Mouse (Mus musculus) cerebellum, adult 2 months (tissue): Measurements from ENCODE around the gene BC030867. TPM values are rescaled to one million over a fixed set of nuclear protein-coding genes. Genes with fewer than 3 reads are reported as not detected.

Experiments used
- DNase-seq, 2 experiments: peaks; one replicate each; pipeline ENCODE4 v3.0.0; 2021
- H3K27ac ChIP-seq: fragments of 200-500 bp; 2 replicates; pipeline ENCODE4 v1.5.1; 2012; ENCODE audit warnings: low read length, control low read depth, inconsistent platforms; ENCODE audit not compliant: insufficient read depth
- H3K27me3 ChIP-seq: fragments of 200-500 bp; 2 replicates; pipeline ENCODE4 v1.6.1; 2012; ENCODE audit warnings: inconsistent platforms, mild to moderate bottlenecking, low read length, moderate library complexity; ENCODE audit not compliant: control insufficient read depth, insufficient read depth
- H3K4me1 ChIP-seq: fragments of 200-500 bp; 2 replicates; pipeline ENCODE4 v1.6.1; 2011; ENCODE audit warnings: low read length; ENCODE audit not compliant: control insufficient read depth, insufficient read depth
- H3K4me3 ChIP-seq: fragments of 200-500 bp; replicated peaks from 2 replicates; pipeline ENCODE3; 2011; ENCODE audit warnings: mild to moderate bottlenecking, low read depth, low read length, control low read depth; ENCODE audit not compliant: insufficient read depth
- CTCF ChIP-seq: fragments of 200-500 bp; IDR thresholded peaks from 2 replicates; pipeline ENCODE4 v1.5.1; 2011; ENCODE audit warnings: low read depth, mild to moderate bottlenecking, control low read depth, low read length, moderate library complexity, borderline replicate concordance; ENCODE audit not compliant: insufficient read depth
- POLR2A ChIP-seq: fragments of 200-500 bp; IDR thresholded peaks from 2 replicates; pipeline ENCODE4 v1.6.1; 2011; ENCODE audit warnings: low read length, control low read depth, borderline replicate concordance; ENCODE audit not compliant: insufficient read depth
- whole genome bisulfite sequencing: fragments of 180-500 bp; shearing (Covaris S2); methylation state at CpG from one replicate; pipeline ENCODE4 v1.1.7; 2018; 5-methylcytosine and 5-hydroxymethylcytosine counted together
- polyA plus RNA-seq: library from polyadenylated mRNA; depleted of rRNA; stranded (reverse); fragments of >200 nt; gene quantifications from 2 replicates; pipeline ENCODE4 v1.2.3, GENCODE M21; 2012; rRNA removed

Gene BC030867
- polyA plus RNA-seq, 1 experiment, result 2.2 TPM

DNA sequence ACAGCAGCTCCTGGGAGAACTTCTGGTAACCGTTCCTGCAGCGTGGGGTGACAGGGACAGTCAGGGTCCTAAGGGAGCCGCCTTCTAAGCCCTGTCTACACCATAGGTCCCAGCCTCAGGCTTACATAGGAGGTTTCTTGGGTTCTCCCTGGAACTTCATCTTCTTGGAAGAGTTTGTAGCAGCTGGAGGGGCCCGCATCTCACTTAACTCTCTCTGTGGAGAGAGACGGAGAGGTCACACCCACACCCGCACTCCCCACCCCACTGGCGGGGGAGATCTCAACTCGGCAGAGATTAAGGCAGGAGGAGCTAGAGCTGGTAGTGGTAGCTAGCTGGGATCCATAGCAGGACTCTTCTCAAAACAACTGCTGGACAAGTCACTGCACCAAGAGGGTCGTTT, 59.4 kb downstream of the BC030867 start:
- WGBS, result 76% methylated on average over 9 of the region's 9 CpGs
- no peak for DNase-seq
- no peaks in the 10 kb centered on the region for H3K27me3 ChIP-seq
- no peak for TF ChIP-seq POLR2A
- TF ChIP-seq CTCF, result no peak
- H3K27ac ChIP-seq, result no peak overlapping the region
- no peak overlapping the region for H3K4me3 ChIP-seq
- H3K4me1 ChIP-seq, result peaks cover 10% of the 10 kb centered on the region; the same call in 1 of the 2 replicates

DNA sequence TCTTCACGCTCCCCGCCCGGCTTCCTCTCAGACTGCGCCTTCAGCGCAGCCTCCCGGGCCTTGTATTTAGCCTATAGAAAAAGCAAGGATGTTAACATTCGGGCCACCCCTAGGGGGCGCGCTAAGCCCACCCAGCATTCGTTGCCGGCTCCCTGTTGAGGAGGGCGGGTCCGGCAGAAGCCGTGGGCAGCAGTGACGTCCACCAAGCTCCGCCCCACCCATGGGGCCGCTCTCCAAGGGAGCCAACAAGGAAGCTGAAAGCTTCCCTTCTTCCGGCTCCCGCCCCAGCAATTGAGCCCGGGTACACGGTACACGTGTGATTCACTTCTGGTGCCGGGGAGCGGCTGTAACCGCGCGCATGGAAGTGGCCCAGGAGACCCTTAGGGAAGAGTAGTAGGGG, 60.3 kb downstream of the BC030867 start:
- TF ChIP-seq POLR2A, result no peak
- peak; percentile 90 for TF ChIP-seq CTCF
- Histone ChIP-seq H3K4me3 (no peak overlapping the region), H3K4me1 (peaks cover 10% of the 10 kb centered on the region; the same call in 1 of the 2 replicates), H3K27ac (no peak overlapping the region), H3K27me3 (no peaks in the 10 kb centered on the region)
- WGBS, result 3% methylated on average over 27 of the region's 27 CpGs
- DNase-seq, result peak; percentile 93 to 95

- peak in 1 of 2 experiments; percentile 37 for DNase-seq
- Histone ChIP-seq H3K4me1 (peaks cover 10% of the 10 kb centered on the region; the same call in 1 of the 2 replicates), H3K27me3 (no peaks in the 10 kb centered on the region), H3K27ac (no peak overlapping the region), H3K4me3 (no peak overlapping the region)
- 80% methylated on average over 22 of the region's 22 CpGs for whole genome bisulfite sequencing
- no peak for TF ChIP-seq POLR2A
- no peak for TF ChIP-seq CTCF
These were observed 61.3 kb downstream of the BC030867 start for GRCm38 (mm10) chr11:102309821-102310617.

GRCm38 (mm10) chr11:102310768-102311695, 62.4 kb downstream of the BC030867 start:
- TF ChIP-seq POLR2A (no peak), CTCF (no peak)
- Histone ChIP-seq H3K27me3 (no peaks in the 10 kb centered on the region), H3K4me1 (peaks cover 10% of the 10 kb centered on the region; the same call in 1 of the 2 replicates), H3K27ac (no peak overlapping the region), H3K4me3 (no peak overlapping the region)
- WGBS, result 43% methylated on average over 37 of the region's 38 CpGs
- DNase-seq, result no peak

DNA sequence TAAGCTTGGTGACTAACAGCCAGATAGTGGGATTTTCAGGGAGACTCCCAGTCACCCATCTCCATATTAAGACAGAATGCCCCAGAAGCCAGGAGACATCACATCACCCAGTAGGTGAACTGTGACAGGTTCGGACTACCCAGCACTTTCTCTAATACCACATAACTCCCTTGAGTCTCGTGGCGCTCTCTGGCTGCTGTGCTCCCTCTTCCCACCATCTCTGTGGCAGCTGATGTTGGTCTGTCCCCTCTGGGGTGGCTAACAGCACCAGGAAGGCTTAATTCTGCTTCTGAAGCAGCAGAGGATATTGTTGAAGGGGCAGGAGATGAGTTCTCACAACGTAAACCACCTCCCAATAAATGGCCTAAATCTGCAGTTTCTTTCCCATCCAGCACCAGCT, 63.3 kb downstream of the BC030867 start:
- WGBS, result 84% methylated on average over 4 of the region's 4 CpGs

DNA sequence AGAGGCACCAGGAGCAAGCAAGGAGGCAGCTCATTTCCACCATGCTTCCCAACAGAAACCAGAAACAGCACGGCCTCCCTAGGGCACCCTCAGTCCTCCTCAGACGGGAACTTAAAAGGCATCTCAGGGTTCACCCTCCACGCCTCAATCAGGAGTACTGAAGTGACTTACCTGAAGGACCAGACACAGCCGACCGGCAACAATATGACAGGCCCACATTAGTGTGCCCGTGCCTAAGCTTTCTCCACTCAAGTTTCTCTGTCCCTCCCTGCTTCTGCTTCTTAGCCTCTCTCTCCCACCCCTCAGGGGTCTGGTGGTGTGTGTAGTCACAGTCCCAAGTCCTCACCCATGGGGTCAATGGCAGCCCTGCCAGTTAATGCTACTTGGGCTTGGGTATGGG, 63.9 kb downstream of the BC030867 start:
- H3K27ac ChIP-seq, result no peak overlapping the region
- peaks cover 10% of the 10 kb centered on the region; the same call in 1 of the 2 replicates for H3K4me1 ChIP-seq
- no peaks in the 10 kb centered on the region for H3K27me3 ChIP-seq
- TF ChIP-seq POLR2A, result no peak
- no peak for DNase-seq
- no peak overlapping the region for H3K4me3 ChIP-seq
- 79% methylated on average over 6 of the region's 6 CpGs for WGBS

More for the DNA sequence above, 63.3 kb downstream of the BC030867 start:
- TF ChIP-seq CTCF (no peak), POLR2A (no peak)
- Histone ChIP-seq H3K4me1 (peaks cover 10% of the 10 kb centered on the region; the same call in 1 of the 2 replicates), H3K27ac (no peak overlapping the region), H3K27me3 (no peaks in the 10 kb centered on the region), H3K4me3 (no peak overlapping the region)
- no peak for DNase-seq

DNA sequence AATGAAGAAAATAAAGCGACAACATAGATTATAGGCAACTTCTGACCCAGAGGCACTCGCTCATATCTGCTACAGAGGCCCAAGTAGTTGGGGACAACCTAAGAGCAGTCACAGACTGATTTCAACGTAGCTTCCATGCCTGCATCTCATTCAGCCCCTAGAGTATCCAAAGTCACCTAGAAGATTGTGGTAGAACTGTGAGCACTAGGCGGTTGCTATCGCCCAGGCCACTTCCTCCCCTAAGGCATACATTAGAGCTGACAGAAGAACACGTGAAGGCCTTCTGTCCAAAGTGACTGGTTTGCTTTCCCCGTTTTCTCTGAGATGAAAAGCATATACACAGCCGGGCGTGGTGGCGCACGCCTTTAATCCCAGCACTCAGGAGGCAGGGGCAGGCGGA, 65.6 kb downstream of the BC030867 start:
- WGBS, result 84% methylated on average over 12 of the region's 12 CpGs
- Histone ChIP-seq H3K4me3 (no peak overlapping the region), H3K27ac (no peak overlapping the region), H3K27me3 (no peaks in the 10 kb centered on the region), H3K4me1 (peaks cover 8% of the 10 kb centered on the region; the same call in 1 of the 2 replicates)
- TF ChIP-seq POLR2A, result no peak
- TF ChIP-seq CTCF, result no peak
- no peak for DNase-seq

Other genes with a start within 250 kb of the BC030867 start
- 158 and 185 TPM in 2 replicates for gene Mpp3, start 220.4 kb upstream of the BC030867 start, polyA plus RNA-seq
- gene Cd300lg, start 207.4 kb upstream of the BC030867 start, polyA plus RNA-seq, result 0.38 and 0.63 TPM in 2 replicates
- gene Mpp2, start 160.4 kb upstream of the BC030867 start, polyA plus RNA-seq, result 50.3 and 55.3 TPM in 2 replicates
- gene Ppy, start 147.6 kb upstream of the BC030867 start, polyA plus RNA-seq, result not detected in 2 replicates
- 7.1 and 7.4 TPM in 2 replicates for gene Pyy, start 141.1 kb upstream of the BC030867 start, polyA plus RNA-seq
- not detected in 2 replicates for gene Nags, start 103.4 kb upstream of the BC030867 start, polyA plus RNA-seq
- gene Tmem101, start 92.5 kb upstream of the BC030867 start, polyA plus RNA-seq, result 33.2 and 34.0 TPM in 2 replicates
- 35.2 and 40.2 TPM in 2 replicates for gene Lsm12, start 63.6 kb upstream of the BC030867 start, polyA plus RNA-seq
- 115 and 120 TPM in 2 replicates for gene G6pc3, start 59.3 kb upstream of the BC030867 start, polyA plus RNA-seq
- gene Hdac5, start 18.7 kb upstream of the BC030867 start, polyA plus RNA-seq, result 188 and 194 TPM in 2 replicates
- gene Asb16, start 19.9 kb downstream of the BC030867 start, polyA plus RNA-seq, result 3.1 and 4.0 TPM in 2 replicates
- 82.7 and 85.3 TPM in 2 replicates for gene Tmub2, start 36.0 kb downstream of the BC030867 start, polyA plus RNA-seq
- 93.3 and 101 TPM in 2 replicates for gene Atxn7l3, start 47.7 kb downstream of the BC030867 start, polyA plus RNA-seq
- 94.6 and 95.8 TPM in 2 replicates for gene Ubtf, start 70.9 kb downstream of the BC030867 start, polyA plus RNA-seq
- 0.72 and 0.90 TPM in 2 replicates for gene Slc4a1, start 117.3 kb downstream of the BC030867 start, polyA plus RNA-seq
- 446 and 460 TPM in 2 replicates for gene Rundc3a, start 144.5 kb downstream of the BC030867 start, polyA plus RNA-seq
- gene Slc25a39, start 159.1 kb downstream of the BC030867 start, polyA plus RNA-seq, result 124 and 126 TPM in 2 replicates
- 58.4 TPM in 2 replicates for gene Grn, start 181.4 kb downstream of the BC030867 start, polyA plus RNA-seq
- 57.8 and 60.3 TPM in 2 replicates for gene Fam171a2, start 198.8 kb downstream of the BC030867 start, polyA plus RNA-seq
- 2.8 and 4.0 TPM in 2 replicates for gene Itga2b, start 221.2 kb downstream of the BC030867 start, polyA plus RNA-seq